Mouse (Mus musculus) hindlimb bud, embryonic 11.5 days (tissue): Measurements from ENCODE around the gene Tspan2.

Experiments used
- DNase-seq: peaks from one replicate; pipeline ENCODE4 v3.0.0-alpha.2; 2012; ENCODE audit warnings: low read depth, low spot score; ENCODE audit errors: extremely low spot score

Gene Tspan2

GRCm38 (mm10) chr3:102733936-102734312, 405 bp upstream of the Tspan2 start:
- no peak for DNase-seq

DNA sequence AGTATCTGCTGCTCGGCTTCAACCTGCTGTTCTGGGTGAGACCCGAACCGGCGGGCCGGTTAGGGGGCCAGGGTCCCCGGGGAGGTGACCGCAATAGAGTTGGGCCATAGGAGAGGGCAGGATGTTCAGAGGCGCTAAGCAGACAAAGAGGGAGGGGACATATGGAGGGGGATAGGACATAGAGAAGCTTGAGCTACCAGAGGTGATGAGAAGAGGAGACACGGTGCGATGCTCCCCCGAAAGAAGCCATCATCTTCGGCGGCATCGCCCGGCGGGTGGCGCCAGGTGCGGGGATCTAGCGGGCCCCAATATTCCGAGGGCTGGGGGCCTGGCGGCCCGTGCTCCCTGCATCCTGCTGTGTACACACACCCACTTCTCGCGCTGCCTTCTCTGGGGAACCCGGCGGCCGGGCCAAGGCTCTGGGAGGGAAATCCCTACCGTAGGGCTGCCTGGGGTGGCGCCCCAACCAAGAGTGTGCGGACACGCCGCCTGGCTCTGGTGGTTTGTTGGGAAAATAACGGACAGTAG, 766 bp downstream of the Tspan2 start:
- no peak for DNase-seq

DNA sequence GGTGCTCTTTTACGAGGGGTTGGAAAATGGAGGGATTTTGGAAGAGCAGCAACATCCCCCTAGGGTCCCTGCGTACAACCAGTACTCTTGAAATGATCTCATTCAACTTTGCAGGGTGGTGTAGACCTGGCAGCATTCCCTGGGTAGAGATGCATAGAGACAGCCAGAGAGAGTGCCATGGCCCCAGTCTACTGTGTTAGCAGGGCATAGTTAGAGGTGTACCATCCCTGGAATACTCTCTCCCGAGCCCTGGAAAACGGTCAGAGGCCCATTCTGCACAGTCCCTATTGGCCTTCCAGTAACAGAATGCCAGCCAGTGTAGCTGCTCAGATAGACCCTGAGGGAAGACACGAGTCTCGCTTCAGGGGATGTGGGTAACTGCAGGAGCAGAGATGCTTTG, 1.3 kb downstream of the Tspan2 start:
- DNase-seq: no peak

DNA sequence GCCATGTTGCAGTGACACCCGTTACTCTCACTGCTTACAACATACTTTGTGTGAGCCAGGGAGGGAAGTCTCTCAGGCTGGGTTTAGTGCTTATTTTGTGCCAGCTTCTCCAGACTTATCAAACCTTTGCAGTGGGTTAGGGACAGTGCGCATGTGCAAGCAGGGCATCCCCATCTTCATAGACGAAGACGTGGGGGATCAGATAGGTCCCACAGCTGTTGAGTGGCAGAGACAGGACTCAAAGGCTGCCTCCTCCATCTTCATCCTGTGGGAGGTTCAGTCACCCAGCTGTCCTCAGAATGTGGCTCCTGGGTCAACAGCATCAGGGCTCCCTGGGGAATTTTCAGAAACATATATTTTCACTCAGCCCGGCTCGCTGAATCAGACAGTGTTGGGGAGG, 2.1 kb downstream of the Tspan2 start:
- no peak for DNase-seq

GRCm38 (mm10) chr3:102737106-102737505, 2.8 kb downstream of the Tspan2 start:
- DNase-seq: no peak

GRCm38 (mm10) chr3:102738161-102738901, 4.0 kb downstream of the Tspan2 start:
- DNase-seq: no peak

- DNase-seq: no peak
Observed at GRCm38 (mm10) chr3:102738926-102739325, 4.6 kb downstream of the Tspan2 start.

GRCm38 (mm10) chr3:102742725-102743124, 8.4 kb downstream of the Tspan2 start:
- DNase-seq: no peak

GRCm38 (mm10) chr3:102743202-102743601, 8.9 kb downstream of the Tspan2 start:
- no peak for DNase-seq

- no peak for DNase-seq
Observed at GRCm38 (mm10) chr3:102743781-102744471, 9.6 kb downstream of the Tspan2 start.

GRCm38 (mm10) chr3:102744657-102745056, 10.3 kb downstream of the Tspan2 start:
- DNase-seq: no peak

- DNase-seq: no peak
Observed at GRCm38 (mm10) chr3:102746174-102746573, 11.8 kb downstream of the Tspan2 start.

GRCm38 (mm10) chr3:102748038-102748437, 13.7 kb downstream of the Tspan2 start:
- DNase-seq: no peak

DNA sequence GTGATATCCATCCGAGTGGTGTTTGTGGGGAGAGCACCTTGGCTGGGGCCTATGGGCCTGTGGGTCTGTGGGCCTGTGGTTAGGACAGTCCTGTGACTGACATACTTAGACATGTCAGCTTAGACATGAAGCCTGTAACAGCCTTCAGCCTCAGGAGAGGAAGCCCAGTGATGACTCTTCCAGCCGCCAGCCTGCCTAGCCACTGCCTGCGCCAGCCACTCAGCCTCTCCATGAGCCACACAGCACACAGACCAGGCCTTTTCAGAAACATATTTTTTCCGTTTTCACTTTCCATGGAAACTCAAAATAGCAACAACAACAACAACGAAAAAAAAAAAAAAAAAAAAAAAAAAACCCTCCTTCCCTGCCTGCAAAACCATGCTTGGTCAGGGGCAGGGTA, 14.4 kb downstream of the Tspan2 start:
- no peak for DNase-seq

DNA sequence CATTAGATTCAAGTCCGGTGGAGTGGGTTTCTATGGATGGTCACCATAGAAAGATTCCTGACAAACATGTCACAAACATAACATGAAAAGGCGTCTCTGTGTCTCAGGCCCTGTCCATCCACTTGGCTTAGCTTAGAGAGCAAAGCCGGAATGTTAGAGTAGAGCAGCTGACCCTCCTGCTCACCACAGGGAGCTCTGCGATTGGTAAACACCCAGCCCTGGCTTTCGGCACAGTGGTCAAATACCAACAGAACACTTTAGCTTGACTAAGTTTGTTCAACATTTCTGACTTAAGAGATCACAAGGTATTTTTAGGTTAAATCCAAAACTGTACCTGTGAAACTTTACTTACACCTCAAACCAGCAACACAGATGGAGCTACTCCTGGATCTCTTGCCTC, 16.8 kb downstream of the Tspan2 start:
- no peak for DNase-seq

- no peak for DNase-seq
Observed at GRCm38 (mm10) chr3:102751536-102751935, 17.2 kb downstream of the Tspan2 start.

DNA sequence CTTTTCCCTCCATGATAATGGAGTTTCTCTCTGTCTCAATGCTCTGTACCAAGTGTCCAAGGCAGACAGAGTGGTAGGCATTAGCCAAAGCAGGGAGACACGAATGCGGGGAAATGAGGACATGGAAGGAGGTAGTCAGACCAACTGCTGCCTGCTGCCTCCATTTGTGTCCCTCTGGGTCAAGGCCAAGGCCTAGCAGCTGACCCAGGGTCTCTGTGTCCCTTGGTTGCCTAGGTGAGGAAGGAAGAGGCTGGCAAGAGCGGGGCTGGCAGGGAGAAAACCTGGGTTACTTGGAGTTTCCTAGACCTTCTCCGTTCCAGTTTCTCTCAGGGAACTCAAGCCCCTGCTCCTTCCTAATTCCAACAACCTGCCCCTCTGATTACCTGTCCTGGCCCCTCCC, 17.7 kb downstream of the Tspan2 start:
- DNase-seq: no peak

DNA sequence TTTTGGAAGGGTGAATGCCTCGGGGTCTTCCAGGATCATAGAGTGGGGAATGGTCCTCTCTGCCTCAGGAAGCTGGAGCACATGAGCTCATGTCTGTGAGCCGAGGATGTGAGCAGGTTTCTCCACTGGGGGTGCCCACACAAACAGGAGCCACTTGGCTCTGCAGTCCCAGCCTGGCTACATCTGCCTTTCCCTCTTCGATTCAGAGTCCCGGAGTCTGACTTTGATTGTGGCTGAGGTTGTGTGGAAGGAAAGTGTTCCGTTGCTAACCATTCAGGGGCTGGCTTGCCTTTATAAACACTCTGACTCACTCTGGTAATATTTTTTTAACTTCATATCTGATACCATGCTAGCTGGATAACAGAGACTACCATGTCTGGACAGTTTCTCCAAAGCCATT, 18.1 kb downstream of the Tspan2 start:
- DNase-seq: no peak

DNA sequence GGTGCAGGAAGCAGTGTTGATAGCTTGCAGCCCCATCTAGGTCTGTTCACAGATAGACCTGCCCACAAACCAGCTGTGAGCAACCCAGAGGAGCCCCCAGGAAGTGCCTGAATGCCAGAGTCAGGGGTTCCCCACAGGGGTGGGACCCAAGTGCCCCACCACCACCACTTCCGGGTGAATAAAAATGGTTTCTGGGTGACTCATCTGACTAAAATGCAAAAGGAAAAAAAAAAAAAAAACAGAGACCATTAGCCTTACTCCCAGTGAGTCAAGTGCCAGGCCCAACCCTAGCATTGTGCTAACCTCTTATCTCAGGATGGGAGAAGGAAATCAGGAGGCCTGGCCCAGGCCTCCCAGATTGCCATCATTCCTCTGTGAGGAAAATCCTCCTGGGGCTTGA, 21.5 kb downstream of the Tspan2 start:
- no peak for DNase-seq

DNA sequence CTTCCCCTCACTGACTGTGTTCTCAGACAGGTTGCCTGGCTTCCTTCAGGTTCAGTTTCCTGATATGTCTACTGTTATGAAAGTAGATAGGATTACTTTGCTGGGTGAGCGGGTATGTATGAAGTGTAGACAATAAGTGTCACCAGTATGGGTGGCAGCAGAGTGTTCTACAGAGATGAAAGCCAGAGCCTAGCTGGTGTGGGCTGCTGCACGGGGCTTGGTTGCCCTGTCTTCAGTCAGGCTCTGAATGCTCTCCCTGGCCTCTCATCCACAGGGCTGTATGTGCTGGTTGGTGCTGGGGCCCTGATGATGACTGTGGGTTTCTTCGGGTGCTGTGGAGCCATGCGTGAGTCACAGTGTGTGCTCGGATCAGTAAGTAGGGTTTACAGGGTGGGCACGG, 22.7 kb downstream of the Tspan2 start:
- no peak for DNase-seq

DNA sequence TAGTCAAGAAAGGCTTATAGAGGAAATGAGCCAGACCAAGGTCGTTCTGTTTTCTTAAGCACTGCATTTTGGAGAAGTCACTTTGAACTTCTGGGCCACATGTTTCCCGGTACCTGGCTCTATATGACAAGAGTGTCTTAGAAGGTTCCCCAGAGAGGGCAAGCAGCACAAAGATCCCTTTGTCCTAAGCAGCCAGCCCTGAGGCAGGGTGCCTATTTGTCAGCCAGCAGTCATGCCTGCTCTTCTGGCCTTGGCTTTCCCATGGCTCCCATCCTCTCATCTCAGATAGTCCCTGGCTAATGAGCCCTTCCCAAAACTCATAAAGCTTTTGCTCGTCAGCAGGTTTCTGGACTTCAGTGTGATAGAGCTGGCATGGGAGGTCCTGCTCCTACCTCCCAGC, 25.9 kb downstream of the Tspan2 start:
- no peak for DNase-seq

- DNase-seq: no peak
Observed at GRCm38 (mm10) chr3:102762388-102762787, 28.1 kb downstream of the Tspan2 start.
